Mouse (Mus musculus): Measurements from ENCODE around the gene Olfr476. TPM values are rescaled to one million over a fixed set of nuclear protein-coding genes. Genes with fewer than 3 reads are reported as not detected.
"Not testable (repeated sequence)": the region's sequence is repeated elsewhere in the genome, so short reads cannot be mapped to it uniquely, and the experiment has no call there.

Gene Olfr476
- polyA plus RNA-seq (2014; fragmentation: Nextera tagmentation; extraction: Ambion mirVana) = not detected in 2 replicates

DNA sequence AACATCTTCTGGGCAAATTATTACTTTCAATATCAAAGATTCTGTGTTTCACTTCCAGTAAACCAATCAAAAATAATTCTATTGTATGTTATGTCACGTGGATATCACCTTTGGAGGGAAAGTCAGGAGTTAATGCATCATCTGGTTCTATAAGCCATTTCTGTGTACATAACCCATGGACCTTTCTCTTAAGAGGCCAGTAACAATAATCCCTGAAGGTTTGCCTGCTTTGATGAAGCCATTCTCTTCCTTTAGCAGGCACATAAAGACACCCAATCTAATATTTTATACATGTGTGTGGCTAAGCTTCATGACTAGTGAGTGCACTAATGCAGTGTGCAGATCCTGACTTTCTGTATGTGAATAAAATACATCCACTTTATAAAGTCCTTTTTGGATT lies at the start of gene Olfr476:
TSS of gene Olfr476 (plus strand) at position 301 of the 400 bp plus-strand sequence.
- H3K9ac ChIP-seq = no peak within 1 kb of the TSS
- DNase-seq (ENCODE audit: low spot score) (no peak), ATAC-seq (ENCODE audit: low FRiP score) (no peak)

DNA sequence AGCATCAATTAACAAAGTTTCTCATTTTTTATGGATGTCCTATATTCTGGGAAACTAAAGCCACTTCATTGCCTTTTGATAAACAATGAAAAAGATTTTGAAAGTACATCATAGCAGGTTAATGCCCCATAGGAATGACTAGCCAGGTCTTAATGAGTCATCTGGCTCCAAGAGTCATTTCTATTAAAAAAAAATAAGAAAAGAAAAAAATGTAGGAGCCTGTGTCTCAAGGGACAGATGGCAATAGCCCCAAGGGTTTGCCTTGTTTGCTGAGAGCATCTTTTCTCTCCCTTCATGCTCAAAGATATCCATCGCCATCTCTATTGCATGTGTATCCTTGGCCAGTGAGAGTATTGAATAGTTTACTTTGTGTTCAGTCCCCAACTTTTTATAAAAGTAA lies 34.5 kb upstream of the Olfr476 start, which contains the start of gene Olfr473:
TSS of gene Olfr473 (plus strand) at position 301 of the 400 bp plus-strand sequence.
- Histone ChIP-seq H3K4me1 (replicated peaks; ENCODE audit: control insufficient read depth, insufficient read depth, low read length) (no peaks in the 10 kb centered on the region), H3K4me2 (replicated peaks) (no peak within 1 kb of the TSS), H3K9me3 (ENCODE audit: control insufficient read depth, low read length) (no peaks in the 10 kb centered on the region), H3K27ac (no peak within 1 kb of the TSS), H3K9ac (no peak within 1 kb of the TSS), H3K4me3 (replicated peaks; ENCODE audit: low read length) (no peak within 1 kb of the TSS), H3K36me3 (replicated peaks; ENCODE audit: control insufficient read depth, insufficient read depth) (no peaks in the 10 kb centered on the region), H3K27me3 (ENCODE audit: control insufficient read depth, insufficient read depth, low read length) (no peaks in the 10 kb centered on the region)
- DNase-seq (ENCODE audit: low spot score) (no peak), ATAC-seq (ENCODE audit: low FRiP score) (no peak)
- 97% methylated on average over 1 of the region's 1 CpGs for WGBS

More for the DNA sequence above, at the start of gene Olfr476:
- 68% methylated on average over 1 of the region's 1 CpGs for WGBS
- Histone ChIP-seq H3K4me1 (replicated peaks; ENCODE audit: control insufficient read depth, insufficient read depth, low read length) (no peaks in the 10 kb centered on the region), H3K27ac (no peak within 1 kb of the TSS), H3K36me3 (replicated peaks; ENCODE audit: control insufficient read depth, insufficient read depth) (no peaks in the 10 kb centered on the region), H3K4me3 (replicated peaks; ENCODE audit: low read length) (no peak within 1 kb of the TSS), H3K4me2 (replicated peaks) (no peak within 1 kb of the TSS), H3K27me3 (ENCODE audit: control insufficient read depth, insufficient read depth, low read length) (no peaks in the 10 kb centered on the region), H3K9me3 (ENCODE audit: control insufficient read depth, low read length) (no peaks in the 10 kb centered on the region)

DNA sequence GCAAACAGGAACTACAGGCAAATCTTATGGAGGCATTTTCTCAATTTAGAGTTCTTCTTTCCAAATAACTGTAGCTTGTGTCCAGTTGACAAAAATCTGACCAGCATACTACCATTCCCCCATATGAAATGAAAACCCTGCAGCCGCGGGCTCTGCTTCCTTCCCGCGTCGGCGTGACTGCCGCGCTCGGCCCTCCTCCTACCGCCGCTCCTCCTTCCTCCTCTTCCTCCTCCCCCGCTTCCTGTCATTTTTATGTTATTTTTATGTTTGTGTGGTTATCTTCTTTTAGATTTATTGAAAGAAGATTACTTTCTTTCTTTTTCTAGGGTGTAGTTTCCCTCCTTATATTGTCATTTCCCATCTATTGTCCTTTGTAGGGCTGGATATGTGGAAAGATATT lies 12.1 kb upstream of the Olfr476 start:
- not testable (repeated sequence) for H3K27ac ChIP-seq; H3K4me3 ChIP-seq (replicated peaks; ENCODE audit: low read length); H3K36me3 ChIP-seq (replicated peaks; ENCODE audit: control insufficient read depth, insufficient read depth); H3K9me3 ChIP-seq (ENCODE audit: control insufficient read depth, low read length); H3K4me2 ChIP-seq (replicated peaks); H3K27me3 ChIP-seq (ENCODE audit: control insufficient read depth, insufficient read depth, low read length); H3K4me1 ChIP-seq (replicated peaks; ENCODE audit: control insufficient read depth, insufficient read depth, low read length); DNase-seq (ENCODE audit: low spot score); H3K9ac ChIP-seq; ATAC-seq (ENCODE audit: low FRiP score)
- WGBS = 99% methylated on average over 12 of the region's 12 CpGs

DNA sequence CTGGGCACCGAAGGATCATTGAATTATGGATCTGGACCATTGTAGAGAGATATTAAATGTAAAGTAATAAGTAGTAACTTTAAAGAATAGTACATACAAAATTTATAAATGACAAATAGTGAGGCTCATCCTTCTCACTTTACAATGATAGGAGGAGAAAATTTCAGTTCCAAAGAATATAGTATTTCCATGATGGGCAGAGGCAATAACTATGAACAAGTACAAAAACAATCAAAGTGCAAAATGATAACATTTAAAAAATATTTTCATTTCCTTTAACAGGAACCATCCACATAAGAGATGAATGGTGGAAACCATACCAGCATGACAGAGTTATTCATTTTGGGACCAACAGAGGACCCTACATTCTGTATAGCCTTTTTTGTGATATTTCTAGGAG lies 10.3 kb upstream of the Olfr476 start, which contains the start of gene Olfr474:
TSS of gene Olfr474 (plus strand) at position 301 of the 400 bp plus-strand sequence.
- Histone ChIP-seq H3K9ac (no peak within 1 kb of the TSS), H3K27me3 (ENCODE audit: control insufficient read depth, insufficient read depth, low read length) (no peaks in the 10 kb centered on the region), H3K27ac (no peak within 1 kb of the TSS), H3K4me1 (replicated peaks; ENCODE audit: control insufficient read depth, insufficient read depth, low read length) (no peaks in the 10 kb centered on the region), H3K4me2 (replicated peaks) (no peak within 1 kb of the TSS), H3K4me3 (replicated peaks; ENCODE audit: low read length) (no peak within 1 kb of the TSS), H3K9me3 (ENCODE audit: control insufficient read depth, low read length) (no peaks in the 10 kb centered on the region), H3K36me3 (replicated peaks; ENCODE audit: control insufficient read depth, insufficient read depth) (no peaks in the 10 kb centered on the region)
- 94% methylated on average over 1 of the region's 1 CpGs for WGBS
- DNase-seq (ENCODE audit: low spot score) (no peak), ATAC-seq (ENCODE audit: low FRiP score) (no peak)

DNA sequence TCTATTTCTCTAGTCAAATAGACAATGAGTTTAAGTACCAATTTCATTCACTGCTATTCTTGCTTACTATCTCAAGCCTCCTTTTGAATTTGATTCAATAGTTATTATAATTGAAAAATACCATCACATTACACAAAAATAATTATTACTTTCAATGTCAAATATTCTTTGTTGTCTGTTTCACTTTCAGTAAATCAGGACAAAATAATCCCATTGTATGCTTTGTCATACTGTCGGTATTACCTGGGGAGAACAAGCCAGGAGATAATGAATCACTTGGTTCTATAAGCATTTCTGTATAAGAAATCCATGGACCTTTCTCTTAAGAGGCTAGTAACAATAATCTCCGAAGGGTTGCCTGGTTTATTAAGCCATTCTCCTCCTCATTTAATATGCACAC lies 21.8 kb downstream of the Olfr476 start, which contains the start of gene Olfr477:
TSS of gene Olfr477 (plus strand) at position 301 of the 400 bp plus-strand sequence.
- H3K4me1 ChIP-seq (replicated peaks; ENCODE audit: control insufficient read depth, insufficient read depth, low read length) = no peaks in the 10 kb centered on the region
- no peaks in the 10 kb centered on the region for H3K27me3 ChIP-seq (ENCODE audit: control insufficient read depth, insufficient read depth, low read length)
- ATAC-seq (ENCODE audit: low FRiP score) = no peak
- H3K4me2 ChIP-seq (replicated peaks) = no peak within 1 kb of the TSS
- no peaks in the 10 kb centered on the region for H3K36me3 ChIP-seq (replicated peaks; ENCODE audit: control insufficient read depth, insufficient read depth)
- H3K9me3 ChIP-seq (ENCODE audit: control insufficient read depth, low read length) = no peaks in the 10 kb centered on the region
- DNase-seq (ENCODE audit: low spot score) = no peak
- H3K9ac ChIP-seq = no peak within 1 kb of the TSS
- 89% methylated on average over 2 of the region's 2 CpGs for WGBS
- no peak within 1 kb of the TSS for H3K4me3 ChIP-seq (replicated peaks; ENCODE audit: low read length)
- no peak within 1 kb of the TSS for H3K27ac ChIP-seq

DNA sequence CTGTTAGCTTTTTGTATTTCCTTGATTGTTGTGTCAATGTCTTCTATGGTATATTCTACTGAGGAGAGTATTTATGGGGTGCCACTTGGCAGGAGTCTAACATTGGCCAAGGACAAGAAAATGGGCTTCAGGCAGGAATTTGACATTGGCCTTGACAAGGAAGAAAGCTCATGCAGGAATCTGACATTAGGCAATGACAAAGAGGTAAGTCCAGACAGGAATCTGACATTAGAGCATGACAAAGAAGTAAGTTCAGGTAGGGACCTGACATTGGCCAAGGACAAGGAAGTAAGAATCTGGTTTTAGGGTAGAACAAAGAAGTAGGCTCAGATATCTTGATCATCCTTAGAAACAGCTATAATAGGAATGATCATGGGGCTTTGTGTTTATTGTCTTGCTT lies 49.7 kb downstream of the Olfr476 start:
- not testable (repeated sequence) for H3K36me3 ChIP-seq (replicated peaks; ENCODE audit: control insufficient read depth, insufficient read depth); H3K27me3 ChIP-seq (ENCODE audit: control insufficient read depth, insufficient read depth, low read length); H3K27ac ChIP-seq; H3K9ac ChIP-seq; H3K4me1 ChIP-seq (replicated peaks; ENCODE audit: control insufficient read depth, insufficient read depth, low read length); H3K4me3 ChIP-seq (replicated peaks; ENCODE audit: low read length); DNase-seq (ENCODE audit: low spot score); H3K9me3 ChIP-seq (ENCODE audit: control insufficient read depth, low read length); ATAC-seq (ENCODE audit: low FRiP score); H3K4me2 ChIP-seq (replicated peaks)

Other genes starting within 250 kb of the Olfr476 start
- gene Cyb5r2, start 206.8 kb upstream of the Olfr476 start, polyA plus RNA-seq (2014; fragmentation: Nextera tagmentation; extraction: Ambion mirVana) = 0.11 and 0.12 TPM in 2 replicates
- not detected in 2 replicates for gene Ovch2, start 163.6 kb upstream of the Olfr476 start, polyA plus RNA-seq (2014; fragmentation: Nextera tagmentation; extraction: Ambion mirVana)
- not detected in 2 replicates for gene Olfr467, start 152.5 kb upstream of the Olfr476 start, polyA plus RNA-seq (2014; fragmentation: Nextera tagmentation; extraction: Ambion mirVana)
- gene Olfr469, start 139.3 kb upstream of the Olfr476 start, polyA plus RNA-seq (2014; fragmentation: Nextera tagmentation; extraction: Ambion mirVana) = not detected in 2 replicates
- gene Olfr470, start 117.3 kb upstream of the Olfr476 start, polyA plus RNA-seq (2014; fragmentation: Nextera tagmentation; extraction: Ambion mirVana) = not detected in 2 replicates
- gene Olfr472, start 66.9 kb upstream of the Olfr476 start, polyA plus RNA-seq (2014; fragmentation: Nextera tagmentation; extraction: Ambion mirVana) = not detected in 2 replicates
- gene Olfr473, start 34.4 kb upstream of the Olfr476 start, polyA plus RNA-seq (2014; fragmentation: Nextera tagmentation; extraction: Ambion mirVana) = not detected in 2 replicates
- gene Olfr474, start 10.2 kb upstream of the Olfr476 start, polyA plus RNA-seq (2014; fragmentation: Nextera tagmentation; extraction: Ambion mirVana) = not detected in 2 replicates
- not detected in 2 replicates for gene Olfr477, start 21.9 kb downstream of the Olfr476 start, polyA plus RNA-seq (2014; fragmentation: Nextera tagmentation; extraction: Ambion mirVana)
- not detected in 2 replicates for gene Olfr478, start 69.2 kb downstream of the Olfr476 start, polyA plus RNA-seq (2014; fragmentation: Nextera tagmentation; extraction: Ambion mirVana)
- not detected in 2 replicates for gene Olfr479, start 85.9 kb downstream of the Olfr476 start, polyA plus RNA-seq (2014; fragmentation: Nextera tagmentation; extraction: Ambion mirVana)
- gene Olfr480, start 102.5 kb downstream of the Olfr476 start, polyA plus RNA-seq (2014; fragmentation: Nextera tagmentation; extraction: Ambion mirVana) = not detected in 2 replicates
- gene Olfr481, start 115.1 kb downstream of the Olfr476 start, polyA plus RNA-seq (2014; fragmentation: Nextera tagmentation; extraction: Ambion mirVana) = not detected in 2 replicates
- 0.13 TPM in 1 of 2 replicates, not detected in the other for gene Olfr482, start 132.8 kb downstream of the Olfr476 start, polyA plus RNA-seq (2014; fragmentation: Nextera tagmentation; extraction: Ambion mirVana)
- gene Olfr483, start 136.0 kb downstream of the Olfr476 start, polyA plus RNA-seq (2014; fragmentation: Nextera tagmentation; extraction: Ambion mirVana) = not detected in 2 replicates
- gene Olfr484, start 162.6 kb downstream of the Olfr476 start, polyA plus RNA-seq (2014; fragmentation: Nextera tagmentation; extraction: Ambion mirVana) = not detected in 2 replicates
- not detected in 2 replicates for gene Olfr485, start 195.1 kb downstream of the Olfr476 start, polyA plus RNA-seq (2014; fragmentation: Nextera tagmentation; extraction: Ambion mirVana)
- gene Olfr486, start 207.9 kb downstream of the Olfr476 start, polyA plus RNA-seq (2014; fragmentation: Nextera tagmentation; extraction: Ambion mirVana) = not detected in 2 replicates
- gene Olfr487, start 249.8 kb downstream of the Olfr476 start, polyA plus RNA-seq (2014; fragmentation: Nextera tagmentation; extraction: Ambion mirVana) = not detected in 2 replicates